Mouse (Mus musculus): ENCODE measurements at regions not wholly inside any gene's neighbourhood (a gene's known extent, or its start where the extent isn't known, plus 50 kb on each side); places are given as distances from the start of the nearest gene placed in this dataset.
"Not testable (repeated sequence)": the region's sequence is repeated elsewhere in the genome, so short reads cannot be mapped to it uniquely, and the experiment has no call there.

GRCm38 (mm10) chr17:13654606-13655005 lies 105.7 kb upstream of the Afdn start:
- TF ChIP-seq CTCF (conservative IDR thresholded peaks at IDR 0.05; ENCODE audit: low read length); POU5F1 (IDR thresholded peaks at IDR 0.05; ENCODE audit: borderline replicate concordance, low read length); NANOG (IDR thresholded peaks at IDR 0.05; ENCODE audit: borderline replicate concordance, low read length): not testable (repeated sequence)
